Mouse (Mus musculus) hematopoietic stem cell, adult 5-6 weeks (primary cell): ENCODE measurements around the gene Gjc1. TPM values are rescaled to one million over a fixed set of nuclear protein-coding genes. Genes with fewer than 3 reads are reported as not detected.

Source experiments
- ATAC-seq, 2 experiments: fragments of 125-278 bp in 1 of 2; replicated peaks in 1 of 2; 2 replicates each; pipeline ENCODE4 v1.8.0; 2016 to 2017; ENCODE audit warnings: inconsistent platforms in 2 of 2, mild to moderate bottlenecking in 2 of 2, moderate number of reproducible peaks in 2 of 2, low read depth in 1 of 2, moderate TSS enrichment in 1 of 2; ENCODE audit not compliant: low FRiP score in 2 of 2, poor library complexity in 2 of 2, severe bottlenecking in 2 of 2, insufficient read depth in 1 of 2, low TSS enrichment in 1 of 2
- total RNA-seq: library from RNA; stranded (forward); fragments of 172-1452, 232-1000 nt; gene quantifications from 2 replicates; pipeline ENCODE4 v1.2.3, GENCODE M21; 2017

Gjc1 gene
- 0.31 TPM in 1 of 2 replicates, not detected in the other for total RNA-seq

DNA sequence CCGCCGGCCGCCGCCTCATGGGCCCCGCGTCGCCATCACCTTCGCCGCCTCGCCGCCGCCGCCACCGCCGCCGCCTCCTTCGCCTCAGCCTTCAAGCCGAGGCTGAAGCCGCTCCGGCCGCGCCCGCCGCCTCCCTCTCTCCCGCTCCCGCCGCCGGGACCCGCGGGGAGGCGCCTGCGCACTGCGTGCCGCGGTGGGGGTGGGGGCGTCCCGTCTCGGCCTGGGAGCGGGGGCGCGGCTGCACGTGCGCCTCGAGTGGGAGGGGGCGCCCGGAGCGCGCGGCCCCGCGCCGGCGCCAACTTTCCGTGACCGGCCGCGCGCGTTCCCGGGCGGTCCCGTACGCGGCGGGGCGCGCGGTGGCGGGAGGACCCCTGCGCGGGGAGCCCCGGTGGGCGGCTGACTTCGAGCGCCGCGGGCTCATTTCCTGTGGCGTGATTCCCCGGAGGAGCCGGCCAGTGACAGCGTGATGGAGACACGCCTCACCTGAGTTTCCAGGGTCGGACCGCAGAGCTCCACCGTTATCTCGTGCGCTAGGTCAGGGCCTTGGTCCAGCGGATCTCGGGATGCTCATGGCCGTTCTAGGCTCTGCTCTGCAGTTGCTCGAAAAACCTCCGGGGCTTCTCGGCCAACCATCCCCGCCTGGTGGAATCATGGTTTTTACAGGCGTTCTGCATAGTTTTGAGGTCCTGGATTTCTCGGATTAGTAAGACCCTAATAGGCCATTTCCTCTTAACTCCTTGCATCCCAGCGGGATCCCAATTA, at the start of gene Gjc1:
Gene Gjc1, minus strand, starts transcription at position 680 of the 762 bp plus-strand sequence.
- no peak for ATAC-seq

DNA sequence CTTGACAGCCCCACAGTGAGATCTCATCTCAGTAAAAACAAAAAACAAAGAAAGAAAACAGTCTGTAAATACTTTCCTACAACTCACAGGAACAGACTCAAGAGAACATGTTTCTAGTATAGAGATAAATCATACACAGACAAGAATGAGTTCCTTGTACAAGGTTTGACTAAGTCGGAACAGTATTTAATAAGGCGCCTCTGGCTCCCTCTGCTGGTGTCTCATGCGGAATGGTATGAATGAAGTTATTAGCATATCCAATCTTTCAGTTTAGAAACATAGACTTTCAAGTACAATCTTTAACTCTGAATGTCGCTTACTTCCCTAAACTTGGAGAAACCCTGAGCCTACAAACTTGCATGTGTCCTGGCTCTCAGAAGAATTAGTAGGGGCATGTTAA, 44.8 kb upstream of the Gjc1 start:
- peak; percentile 53 to 81; a peak in 1 of 4 replicates for ATAC-seq

DNA sequence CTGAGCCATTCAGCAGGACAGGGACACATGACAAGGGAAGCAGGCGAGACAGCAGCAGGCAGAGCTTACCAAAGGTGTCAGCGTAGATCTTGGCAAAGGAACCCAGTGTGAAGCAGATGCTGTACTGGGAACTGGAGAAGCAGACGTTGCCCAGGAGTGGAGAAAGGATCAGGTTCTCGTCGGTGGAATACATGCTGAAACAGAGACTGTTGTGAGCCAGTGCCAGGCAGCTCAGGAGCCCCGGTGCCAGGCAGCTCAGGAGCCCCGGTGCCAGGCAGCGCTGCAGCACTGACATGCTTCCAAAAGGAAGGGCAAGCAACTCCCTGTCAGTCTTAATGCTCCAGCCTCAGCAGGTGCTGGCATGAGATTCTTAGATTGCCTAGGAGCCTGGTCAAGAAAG, 40.4 kb upstream of the Gjc1 start:
- ATAC-seq = no peak

DNA sequence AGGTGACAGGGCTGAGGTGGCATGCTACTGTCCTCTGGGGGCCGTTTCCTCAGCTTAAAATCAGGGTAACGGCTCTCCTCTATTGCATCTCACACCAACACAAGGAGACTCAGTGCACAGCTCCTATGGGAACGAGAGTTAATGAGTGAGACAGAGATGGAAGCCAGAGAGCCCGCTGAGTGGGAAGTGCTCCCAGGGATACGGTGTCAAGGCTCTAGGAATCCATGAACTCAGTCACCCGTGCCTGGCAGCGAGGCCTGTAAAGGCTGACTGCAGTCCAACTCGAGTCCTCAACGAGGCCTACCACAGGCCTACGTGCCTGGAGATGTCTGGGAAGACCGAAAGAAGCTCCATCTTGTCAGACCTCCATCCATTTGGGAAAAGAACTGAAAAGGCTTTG, 39.5 kb upstream of the Gjc1 start:
- no peak for ATAC-seq

DNA sequence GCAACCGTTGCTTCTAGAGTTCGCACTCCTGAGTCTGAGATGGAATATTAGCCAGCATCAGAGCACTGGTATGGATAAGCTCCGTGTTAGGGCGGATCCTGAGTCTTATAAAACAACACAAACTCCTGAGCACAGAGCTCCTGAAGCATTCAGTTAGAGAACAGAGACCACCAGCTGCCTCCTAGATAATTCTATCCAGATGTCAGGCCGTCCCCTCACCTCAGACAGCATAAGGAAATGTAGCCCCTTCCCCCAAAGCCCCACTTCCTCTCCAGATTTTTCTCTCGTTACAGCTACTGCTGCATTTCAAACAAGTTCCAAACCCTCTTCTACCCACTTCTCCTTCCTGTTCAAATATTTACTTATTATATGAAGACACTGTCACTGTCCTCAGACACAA, 36.4 kb upstream of the Gjc1 start:
- no peak for ATAC-seq

DNA sequence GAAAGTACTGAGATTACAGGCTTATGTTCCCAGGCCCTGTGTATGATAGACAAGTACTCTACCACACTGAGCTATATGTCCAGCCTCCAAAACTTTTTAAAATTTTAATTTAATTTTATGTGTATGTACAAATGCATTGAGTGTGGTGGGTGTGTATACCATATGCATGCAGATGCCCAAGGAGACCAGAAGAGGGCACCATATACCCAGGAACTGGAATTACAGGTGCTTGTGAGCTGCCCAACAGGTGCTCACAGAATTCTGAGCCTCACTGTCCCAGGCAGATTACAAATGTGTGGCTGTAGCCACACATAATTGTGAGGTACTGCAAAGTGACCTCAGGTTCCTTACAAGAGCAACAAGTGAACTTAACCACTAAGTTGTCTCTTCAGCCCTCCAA, 34.3 kb upstream of the Gjc1 start:
- no peak for ATAC-seq

DNA sequence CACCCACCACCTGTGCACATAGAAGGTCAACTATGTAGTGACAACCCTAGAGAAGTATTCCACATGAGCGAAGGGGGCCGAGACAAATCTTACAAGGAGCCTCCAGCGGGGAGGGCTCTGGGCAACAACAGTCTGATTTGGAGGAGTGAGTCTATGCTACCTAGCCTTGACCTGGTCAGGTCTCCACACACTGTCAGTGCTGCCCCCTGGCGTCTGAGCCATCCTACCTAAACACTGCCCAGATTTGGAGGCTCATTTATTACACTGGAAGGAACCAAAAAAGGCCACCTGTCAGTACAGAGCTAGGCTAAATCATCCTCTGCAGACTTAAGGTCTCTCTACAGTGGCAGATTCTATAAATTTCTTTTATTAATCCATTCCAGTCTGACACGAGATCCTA, 32.4 kb upstream of the Gjc1 start:
- 0 out of 4 replicates have a peak, but pooled peaks have one; percentile 21 to 32 for ATAC-seq

- ATAC-seq = no peak
These were observed 26.4 kb upstream of the Gjc1 start for GRCm38 (mm10) chr11:102845926-102846325.

GRCm38 (mm10) chr11:102838616-102839150, 19.2 kb upstream of the Gjc1 start:
- ATAC-seq = no peak

GRCm38 (mm10) chr11:102838126-102838525, 18.6 kb upstream of the Gjc1 start:
- no peak for ATAC-seq

DNA sequence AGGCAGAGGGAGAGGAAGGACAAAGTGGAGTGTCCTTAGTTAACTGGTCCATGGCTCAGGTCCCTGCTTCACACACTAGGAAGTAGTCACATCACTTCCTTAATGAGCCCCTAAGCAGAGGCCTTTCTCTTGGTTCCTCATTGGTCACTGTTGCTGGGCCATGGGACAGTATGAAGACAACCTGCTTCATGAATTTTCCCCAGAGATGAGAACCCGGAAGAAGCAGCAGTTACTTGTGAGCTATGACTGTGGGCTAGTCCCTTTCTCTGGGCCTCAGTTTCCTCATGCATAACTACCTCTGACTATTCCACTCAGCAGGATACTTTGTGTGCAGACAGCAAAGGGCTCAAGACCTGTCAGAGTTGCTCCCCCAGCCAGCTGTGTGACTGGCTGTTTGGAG, 17.9 kb upstream of the Gjc1 start:
- ATAC-seq = no peak

DNA sequence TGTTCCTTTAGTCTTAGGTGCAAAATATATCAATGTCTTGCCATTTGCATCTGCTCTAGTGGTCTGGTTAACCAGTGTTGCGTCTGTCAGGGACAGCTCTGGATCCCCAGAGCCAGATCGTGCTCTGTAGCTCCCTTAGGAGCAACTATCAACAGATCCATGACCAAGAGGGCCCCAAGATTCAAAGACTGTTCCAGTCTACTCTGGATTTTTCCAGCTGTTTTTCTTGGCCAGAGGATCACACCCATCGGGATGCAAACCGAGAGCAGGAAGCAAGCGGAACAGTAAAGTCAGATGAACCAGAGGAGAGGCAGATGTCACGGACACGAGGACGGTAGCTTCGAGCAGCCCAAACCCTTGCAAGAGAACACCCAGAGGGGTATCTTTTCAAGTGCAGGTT, 16.6 kb upstream of the Gjc1 start:
- no peak for ATAC-seq

GRCm38 (mm10) chr11:102835549-102835948, 16.0 kb upstream of the Gjc1 start, which contains the start of gene Higd1b:
TSS of gene Higd1b (plus strand) at chr11:102835849.
- no peak for ATAC-seq

DNA sequence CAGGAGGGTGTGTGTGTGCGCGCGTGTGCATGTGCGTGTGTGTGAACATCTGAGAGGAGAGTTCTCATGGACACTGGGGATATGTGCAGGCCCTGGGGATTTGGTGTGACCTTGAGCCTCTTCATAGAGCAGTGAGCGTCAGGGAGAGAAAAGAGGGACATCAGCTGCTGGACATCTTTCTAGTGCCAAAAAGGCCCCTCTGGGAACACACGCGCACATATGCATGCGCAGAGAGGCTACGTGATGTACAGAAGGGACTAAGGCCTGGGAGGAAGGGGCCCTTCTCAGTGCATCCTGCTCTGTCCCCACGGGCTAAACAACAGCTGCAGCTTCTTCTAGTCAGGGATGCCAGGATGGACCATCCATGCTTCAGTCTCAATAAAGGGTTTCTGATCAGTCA, 14.7 kb upstream of the Gjc1 start:
- ATAC-seq = no peak

DNA sequence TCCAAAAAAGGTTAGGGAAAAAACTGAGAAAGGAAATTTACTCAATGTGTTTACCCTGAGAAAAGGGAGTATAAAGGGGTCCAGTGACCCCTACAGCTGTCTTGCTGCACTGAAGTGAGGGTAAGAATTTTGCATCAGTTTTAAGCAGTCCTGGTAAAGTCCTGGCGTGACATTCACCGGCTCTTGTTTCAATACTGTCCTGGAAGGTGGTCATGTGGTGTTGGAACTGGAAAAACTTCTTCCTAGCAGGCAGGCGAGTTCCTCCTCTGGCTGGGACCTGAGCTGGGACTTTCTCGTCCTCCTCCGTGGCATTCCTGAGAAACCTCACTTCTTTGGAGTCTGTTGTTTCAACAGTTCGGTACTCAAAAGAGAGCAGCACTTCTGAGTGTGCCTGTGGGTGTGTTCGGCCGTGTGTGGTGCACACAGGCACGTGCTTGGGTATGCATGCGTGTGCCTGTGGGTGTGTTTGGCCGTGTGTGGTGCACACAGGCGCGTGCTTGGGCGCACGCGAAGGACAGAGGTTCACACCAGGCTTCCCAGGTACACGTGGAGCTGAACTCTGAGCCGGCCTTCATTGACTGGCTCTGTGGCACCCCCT, 13.3 kb upstream of the Gjc1 start:
- no peak for ATAC-seq

- ATAC-seq = no peak
These were observed 10.8 kb upstream of the Gjc1 start for GRCm38 (mm10) chr11:102830276-102830675.

DNA sequence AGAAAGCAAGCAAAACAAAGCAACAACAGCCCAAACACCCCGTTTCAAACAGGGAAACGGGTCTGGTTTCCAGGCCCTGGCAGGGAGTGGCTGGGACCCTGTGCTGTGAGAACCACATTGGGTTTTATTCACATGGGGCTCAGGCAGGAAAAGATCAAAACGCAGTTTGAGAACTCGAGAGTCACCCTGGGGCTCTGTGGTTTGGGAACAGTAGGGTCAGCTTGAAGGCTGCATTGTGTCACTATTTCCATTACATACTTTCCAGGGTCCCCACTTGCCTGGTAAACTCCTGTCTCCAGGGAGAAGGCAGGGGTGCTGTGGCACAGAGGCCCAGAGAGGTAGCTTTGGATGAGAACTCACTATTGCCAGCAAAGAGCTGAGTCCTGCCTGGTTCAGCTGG, 7.6 kb upstream of the Gjc1 start:
- no peak for ATAC-seq

DNA sequence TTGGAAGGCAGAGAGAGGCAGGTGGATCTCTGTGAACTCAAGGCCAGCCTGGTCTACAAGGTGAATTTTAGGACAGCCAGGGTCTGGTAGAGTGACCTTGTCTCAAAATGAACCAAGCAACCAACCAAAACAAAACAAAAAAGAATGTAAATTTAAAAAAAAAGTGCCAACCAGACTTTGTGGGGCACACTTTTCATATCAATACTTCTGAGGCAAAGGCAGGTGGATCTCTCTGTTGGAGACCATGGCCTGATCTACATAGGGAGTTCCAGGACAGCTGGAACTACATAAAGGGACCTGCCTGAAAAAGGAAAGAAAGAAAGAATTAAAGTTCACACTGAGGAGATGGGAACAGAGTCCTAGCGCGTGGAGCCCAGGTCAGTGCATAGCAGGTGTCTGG, 7.0 kb upstream of the Gjc1 start:
- ATAC-seq = no peak

DNA sequence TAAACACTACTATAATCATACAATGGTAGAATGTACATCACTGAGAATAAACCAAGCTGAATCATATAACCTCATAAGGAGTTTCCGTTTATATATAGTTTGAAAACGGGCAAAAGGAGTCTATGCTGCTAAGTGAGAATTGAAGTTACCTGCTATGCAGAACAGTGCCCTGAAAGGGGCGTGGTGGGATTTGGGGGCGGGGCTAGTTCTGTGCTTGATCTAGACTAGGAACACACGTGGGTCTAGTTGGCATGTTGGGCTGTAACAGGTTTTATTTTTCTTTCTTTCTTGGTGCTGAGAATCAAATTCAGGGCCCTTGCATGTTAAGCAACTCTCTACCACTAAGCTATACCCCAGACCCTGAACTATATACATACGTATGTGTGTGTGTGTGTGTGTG, 1.7 kb upstream of the Gjc1 start:
- no peak for ATAC-seq
